Mouse (Mus musculus): ENCODE data around the gene Rgs17. TPM values are rescaled to one million over a fixed set of nuclear protein-coding genes. Genes with fewer than 3 reads are reported as not detected.
"Not testable (repeated sequence)": the region's sequence is repeated elsewhere in the genome, so short reads cannot be mapped to it uniquely, and the experiment has no call there.

The Rgs17 gene
- polyA plus RNA-seq (2015; fragmentation: Nextera tagmentation; extraction: Ambion mirVana): 0.80 and 0.87 TPM in 2 replicates

DNA sequence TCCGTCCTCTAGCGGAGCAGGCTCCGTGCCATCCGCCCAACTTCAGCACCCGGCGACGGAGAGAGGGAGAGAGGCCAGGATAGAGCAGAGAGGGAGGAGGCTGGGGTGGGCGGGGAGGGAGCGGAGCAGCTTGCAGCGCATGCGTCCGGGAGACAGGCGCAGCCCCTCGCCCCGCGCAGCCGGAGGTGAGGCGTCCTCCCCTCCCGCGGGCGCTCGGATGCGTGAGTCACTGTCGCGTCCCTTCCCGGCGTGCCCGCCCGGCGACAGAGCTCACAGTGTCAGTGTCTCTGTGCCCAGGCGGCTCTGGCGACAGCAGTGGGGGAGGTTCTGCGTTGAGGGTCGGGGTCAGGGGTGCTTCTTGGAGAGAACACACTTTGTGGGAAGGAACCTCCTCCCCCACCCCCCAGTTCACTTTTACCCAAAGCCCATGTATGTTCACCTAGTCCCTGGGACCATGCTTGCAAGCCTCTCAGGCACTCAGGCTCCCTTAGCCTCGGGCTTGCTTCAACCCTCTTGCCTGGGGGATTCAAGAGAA is at the start of gene Rgs17:
Rgs17 (minus strand) TSS at position 107 of the 535 bp plus-strand sequence.
- under 1% methylated on average over 27 of the region's 35 CpGs for WGBS
- Histone ChIP-seq H3K36me3 (ENCODE audit: control insufficient read depth, insufficient read depth, low read length) (no peaks in the 10 kb centered on the region), H3K27me3 (ENCODE audit: control insufficient read depth, insufficient read depth, low read depth, low read length) (peaks cover 14% of the 10 kb centered on the region; the same call in 1 of the 2 replicates), H3K27ac (ENCODE audit: low read length) (no peak within 1 kb of the TSS), H3K4me3 (ENCODE audit: low read length) (peak within 1 kb of the TSS; percentile 54), H3K4me1 (replicated peaks; ENCODE audit: control insufficient read depth, insufficient read depth, low read length) (no peaks in the 10 kb centered on the region), H3K4me2 (ENCODE audit: low read depth, low read length) (peak within 1 kb of the TSS; percentile 93), H3K9ac (ENCODE audit: low read length) (peak within 1 kb of the TSS; percentile 61), H3K9me3 (ENCODE audit: control insufficient read depth, low read length) (no peaks in the 10 kb centered on the region)
- ATAC-seq (ENCODE audit: low read depth): peak; percentile 93

DNA sequence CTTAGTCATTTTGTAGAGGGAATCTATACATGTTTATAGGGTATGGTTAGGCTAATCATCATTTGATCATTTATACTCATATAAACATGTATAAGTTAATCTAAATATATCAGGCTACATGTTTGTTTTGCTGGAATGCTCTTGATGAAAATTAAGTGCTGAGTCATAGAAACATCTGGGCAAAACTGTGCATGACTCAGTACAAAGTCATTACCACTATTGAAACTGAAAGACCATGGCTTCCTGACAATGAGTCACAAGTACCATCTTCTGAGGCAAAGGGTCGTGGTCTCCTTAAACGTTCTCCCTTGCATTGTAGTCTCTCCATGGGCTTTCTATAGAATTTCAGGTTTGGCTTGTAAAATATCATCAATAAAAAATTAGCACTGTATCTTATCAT is 45.5 kb upstream of the Rgs17 start:
- Histone ChIP-seq H3K9me3 (ENCODE audit: control insufficient read depth, low read length) (no peaks in the 10 kb centered on the region), H3K4me3 (ENCODE audit: low read length) (no peak overlapping the region), H3K9ac (ENCODE audit: low read length) (no peak overlapping the region), H3K27ac (ENCODE audit: low read length) (no peak overlapping the region), H3K4me1 (replicated peaks; ENCODE audit: control insufficient read depth, insufficient read depth, low read length) (no peaks in the 10 kb centered on the region), H3K27me3 (ENCODE audit: control insufficient read depth, insufficient read depth, low read depth, low read length) (no peaks in the 10 kb centered on the region), H3K4me2 (ENCODE audit: low read depth, low read length) (no peak overlapping the region), H3K36me3 (ENCODE audit: control insufficient read depth, insufficient read depth, low read length) (no peaks in the 10 kb centered on the region)
- no peak for ATAC-seq (ENCODE audit: low read depth)
- WGBS: 52% methylated on average over 2 of the region's 2 CpGs

DNA sequence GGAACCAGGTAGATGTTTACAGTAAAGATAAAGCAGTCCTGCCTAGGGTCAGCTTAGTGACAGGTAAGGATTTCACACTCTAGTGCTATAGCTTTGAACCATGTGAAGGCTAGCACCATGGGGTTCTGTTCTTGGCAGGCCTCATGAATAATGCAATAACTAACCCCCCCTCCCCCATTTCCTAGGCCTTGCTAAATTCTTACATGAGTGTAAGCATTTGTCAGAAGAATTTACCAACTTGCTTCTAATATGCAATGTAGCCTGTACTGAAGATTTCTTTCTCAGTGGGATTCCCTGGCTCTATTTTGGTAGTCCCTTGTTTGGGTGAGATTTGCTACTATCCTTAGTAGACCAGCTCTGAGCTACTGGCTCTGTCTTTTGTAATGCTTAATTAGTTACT is 31.6 kb upstream of the Rgs17 start:
- H3K36me3 ChIP-seq (ENCODE audit: control insufficient read depth, insufficient read depth, low read length); ATAC-seq (ENCODE audit: low read depth); H3K27me3 ChIP-seq (ENCODE audit: control insufficient read depth, insufficient read depth, low read depth, low read length); H3K9me3 ChIP-seq (ENCODE audit: control insufficient read depth, low read length); H3K4me1 ChIP-seq (replicated peaks; ENCODE audit: control insufficient read depth, insufficient read depth, low read length); H3K4me2 ChIP-seq (ENCODE audit: low read depth, low read length); H3K27ac ChIP-seq (ENCODE audit: low read length); H3K4me3 ChIP-seq (ENCODE audit: low read length); H3K9ac ChIP-seq (ENCODE audit: low read length): not testable (repeated sequence)

DNA sequence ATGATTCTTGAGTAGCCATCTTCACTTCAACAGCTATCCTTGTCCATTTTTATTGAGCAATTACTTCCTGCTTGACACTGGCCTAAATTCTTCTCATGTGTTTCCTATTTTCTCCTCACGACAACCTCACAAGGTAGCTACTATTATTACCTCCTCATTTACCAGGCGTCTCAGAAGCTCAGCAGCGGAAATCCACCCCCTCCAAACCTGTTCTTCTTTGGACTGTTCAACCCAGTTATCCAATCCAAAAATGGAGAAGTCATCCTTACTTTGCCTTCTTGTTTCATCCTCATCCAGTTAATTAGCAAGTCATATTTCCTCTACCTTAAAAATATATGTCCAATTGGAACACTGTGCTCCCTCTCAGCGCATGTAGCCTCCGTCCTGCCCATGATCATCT is 2.1 kb upstream of the Rgs17 start:
- H3K9ac ChIP-seq (ENCODE audit: low read length): no peak overlapping the region
- H3K27me3 ChIP-seq (ENCODE audit: control insufficient read depth, insufficient read depth, low read depth, low read length): peaks cover 14% of the 10 kb centered on the region; the same call in 1 of the 2 replicates
- no peaks in the 10 kb centered on the region for H3K9me3 ChIP-seq (ENCODE audit: control insufficient read depth, low read length)
- H3K4me1 ChIP-seq (replicated peaks; ENCODE audit: control insufficient read depth, insufficient read depth, low read length): no peaks in the 10 kb centered on the region
- no peak overlapping the region for H3K4me3 ChIP-seq (ENCODE audit: low read length)
- 81% methylated on average over 5 of the region's 5 CpGs for WGBS
- ATAC-seq (ENCODE audit: low read depth): no peak
- H3K36me3 ChIP-seq (ENCODE audit: control insufficient read depth, insufficient read depth, low read length): no peaks in the 10 kb centered on the region
- H3K27ac ChIP-seq (ENCODE audit: low read length): no peak overlapping the region
- no peak overlapping the region for H3K4me2 ChIP-seq (ENCODE audit: low read depth, low read length)

DNA sequence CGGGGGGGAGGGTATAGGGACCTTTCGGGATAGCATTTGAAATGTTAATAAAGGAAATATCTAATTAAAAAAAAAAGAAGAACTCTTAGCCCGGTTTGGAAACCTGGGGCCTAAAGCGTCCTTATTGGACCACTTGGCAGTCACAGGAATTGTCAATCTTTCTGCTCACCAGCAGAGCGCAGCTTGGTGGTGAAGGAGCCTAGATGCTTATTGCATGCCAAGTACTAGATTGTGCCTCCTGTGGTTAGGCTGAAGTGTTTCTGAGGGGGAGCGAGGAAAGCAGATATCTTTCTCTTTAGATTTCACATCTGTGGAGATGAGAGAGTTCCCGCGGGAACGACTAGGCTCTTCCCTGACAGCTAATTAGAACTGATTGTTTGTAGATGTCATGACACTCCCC is 896 bp upstream of the Rgs17 start:
- Histone ChIP-seq H3K27me3 (ENCODE audit: control insufficient read depth, insufficient read depth, low read depth, low read length) (peaks cover 14% of the 10 kb centered on the region; the same call in 1 of the 2 replicates), H3K4me1 (replicated peaks; ENCODE audit: control insufficient read depth, insufficient read depth, low read length) (no peaks in the 10 kb centered on the region), H3K9me3 (ENCODE audit: control insufficient read depth, low read length) (no peaks in the 10 kb centered on the region), H3K4me3 (ENCODE audit: low read length) (no peak overlapping the region), H3K4me2 (ENCODE audit: low read depth, low read length) (no peak overlapping the region), H3K9ac (ENCODE audit: low read length) (no peak overlapping the region), H3K36me3 (ENCODE audit: control insufficient read depth, insufficient read depth, low read length) (no peaks in the 10 kb centered on the region), H3K27ac (ENCODE audit: low read length) (no peak overlapping the region)
- 10% methylated on average over 9 of the region's 9 CpGs for WGBS
- no peak for ATAC-seq (ENCODE audit: low read depth)

DNA sequence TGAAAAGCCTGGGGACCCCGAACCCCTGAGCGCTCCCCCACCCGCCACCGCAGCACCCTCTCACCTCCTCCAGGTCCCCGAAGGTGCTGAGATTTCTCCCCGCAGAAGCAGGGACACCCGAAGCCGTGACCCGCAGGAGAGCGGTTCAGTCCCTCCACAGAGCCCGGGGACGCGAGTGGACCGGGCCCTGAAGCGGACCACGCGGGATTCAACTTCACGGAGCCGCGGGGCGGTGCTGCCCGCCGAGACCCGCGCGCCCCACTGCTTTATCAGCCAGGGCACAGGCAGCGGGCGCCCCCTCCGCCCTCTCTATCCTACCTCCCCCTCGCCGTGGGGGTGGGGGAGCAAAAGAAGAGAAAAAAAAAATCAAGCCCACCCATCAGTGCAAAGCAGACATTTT is 429 bp downstream of the Rgs17 start:
- Histone ChIP-seq H3K4me1 (replicated peaks; ENCODE audit: control insufficient read depth, insufficient read depth, low read length) (no peaks in the 10 kb centered on the region), H3K9me3 (ENCODE audit: control insufficient read depth, low read length) (no peaks in the 10 kb centered on the region), H3K9ac (ENCODE audit: low read length) (peak overlapping the region; percentile 61), H3K36me3 (ENCODE audit: control insufficient read depth, insufficient read depth, low read length) (no peaks in the 10 kb centered on the region), H3K4me2 (ENCODE audit: low read depth, low read length) (peak overlapping the region; percentile 93), H3K27me3 (ENCODE audit: control insufficient read depth, insufficient read depth, low read depth, low read length) (peaks cover 14% of the 10 kb centered on the region; the same call in 1 of the 2 replicates), H3K27ac (ENCODE audit: low read length) (no peak overlapping the region), H3K4me3 (ENCODE audit: low read length) (peak overlapping the region; percentile 54)
- no peak for ATAC-seq (ENCODE audit: low read depth)
- WGBS: under 1% methylated on average over 31 of the region's 31 CpGs

DNA sequence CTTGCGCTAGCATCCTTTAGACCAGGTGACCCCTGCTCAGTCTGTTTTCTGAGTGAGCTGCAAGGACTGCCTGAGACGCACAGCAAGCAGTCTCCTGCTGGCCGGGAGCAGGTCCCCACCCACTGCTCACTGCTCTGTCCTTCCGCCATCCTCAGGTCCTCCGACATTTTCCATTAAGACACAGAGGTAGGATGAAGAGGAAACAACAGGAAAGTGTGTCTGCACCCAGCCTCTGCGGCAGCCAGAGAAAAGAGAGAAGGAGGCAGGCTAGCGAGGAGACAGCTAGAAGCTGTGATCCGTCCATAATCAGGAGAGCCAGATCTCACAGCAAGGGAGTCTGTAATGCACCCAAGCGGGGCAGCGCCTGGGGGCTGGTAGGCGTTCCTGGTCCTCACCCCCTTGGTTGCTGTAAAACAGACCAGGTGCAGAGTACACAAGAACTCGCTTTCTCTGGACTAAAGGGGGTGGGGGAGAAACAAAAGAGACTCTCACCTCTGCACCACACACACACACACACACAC is 1.1 kb downstream of the Rgs17 start:
- Histone ChIP-seq H3K4me1 (replicated peaks; ENCODE audit: control insufficient read depth, insufficient read depth, low read length) (no peaks in the 10 kb centered on the region), H3K36me3 (ENCODE audit: control insufficient read depth, insufficient read depth, low read length) (no peaks in the 10 kb centered on the region), H3K4me2 (ENCODE audit: low read depth, low read length) (peak overlapping the region; percentile 93), H3K27ac (ENCODE audit: low read length) (no peak overlapping the region), H3K27me3 (ENCODE audit: control insufficient read depth, insufficient read depth, low read depth, low read length) (peaks cover 14% of the 10 kb centered on the region; the same call in 1 of the 2 replicates), H3K9ac (ENCODE audit: low read length) (no peak overlapping the region), H3K9me3 (ENCODE audit: control insufficient read depth, low read length) (no peaks in the 10 kb centered on the region), H3K4me3 (ENCODE audit: low read length) (peak overlapping the region; percentile 54)
- no peak for ATAC-seq (ENCODE audit: low read depth)
- 0% methylated on average over 12 of the region's 12 CpGs for WGBS

DNA sequence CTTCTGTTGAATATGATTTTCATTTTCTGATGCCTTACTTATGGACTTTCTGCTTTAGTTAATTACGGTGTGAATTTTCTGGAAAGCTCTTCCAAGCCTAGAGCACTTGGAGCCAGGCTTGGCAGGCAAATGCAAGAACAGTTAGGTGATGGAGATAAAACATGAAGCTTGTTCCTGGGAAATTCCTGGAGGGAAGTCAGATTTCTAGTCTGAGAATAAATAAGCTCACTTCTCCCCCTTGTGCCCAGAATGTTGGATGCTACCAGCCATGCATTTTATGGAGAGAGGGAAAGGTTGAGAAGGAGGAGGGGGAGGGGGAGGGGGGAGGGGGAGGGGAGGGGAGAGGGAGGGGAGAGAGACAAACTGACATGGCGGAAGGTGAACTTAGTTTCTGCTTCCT is 17.8 kb downstream of the Rgs17 start:
- no peak overlapping the region for H3K4me2 ChIP-seq (ENCODE audit: low read depth, low read length)
- no peak overlapping the region for H3K9ac ChIP-seq (ENCODE audit: low read length)
- H3K4me3 ChIP-seq (ENCODE audit: low read length): no peak overlapping the region
- no peaks in the 10 kb centered on the region for H3K4me1 ChIP-seq (replicated peaks; ENCODE audit: control insufficient read depth, insufficient read depth, low read length)
- H3K9me3 ChIP-seq (ENCODE audit: control insufficient read depth, low read length): no peaks in the 10 kb centered on the region
- H3K36me3 ChIP-seq (ENCODE audit: control insufficient read depth, insufficient read depth, low read length): no peaks in the 10 kb centered on the region
- H3K27me3 ChIP-seq (ENCODE audit: control insufficient read depth, insufficient read depth, low read depth, low read length): no peaks in the 10 kb centered on the region
- no peak for ATAC-seq (ENCODE audit: low read depth)
- no peak overlapping the region for H3K27ac ChIP-seq (ENCODE audit: low read length)
- WGBS: 80% methylated on average over 2 of the region's 2 CpGs

DNA sequence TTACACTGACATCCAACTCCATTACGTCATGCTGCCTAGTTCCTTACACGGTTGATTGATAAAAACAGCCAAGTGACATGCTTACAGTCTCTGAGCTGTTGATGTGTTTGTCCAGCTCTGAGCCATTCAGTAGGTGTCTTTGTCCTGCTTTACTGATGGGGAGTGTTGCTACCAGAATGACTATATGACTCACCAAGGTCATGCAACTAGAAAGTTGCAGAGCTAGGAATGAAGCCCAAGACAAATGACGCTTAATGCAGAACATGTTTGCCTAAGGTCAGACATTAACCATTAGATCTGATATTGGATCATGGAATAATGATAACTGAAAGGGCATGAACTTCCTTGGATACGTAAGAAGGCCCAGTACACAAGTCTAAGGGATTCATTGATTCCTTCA is 20.4 kb downstream of the Rgs17 start:
- no peaks in the 10 kb centered on the region for H3K36me3 ChIP-seq (ENCODE audit: control insufficient read depth, insufficient read depth, low read length)
- no peak overlapping the region for H3K4me3 ChIP-seq (ENCODE audit: low read length)
- no peaks in the 10 kb centered on the region for H3K4me1 ChIP-seq (replicated peaks; ENCODE audit: control insufficient read depth, insufficient read depth, low read length)
- no peak for ATAC-seq (ENCODE audit: low read depth)
- H3K4me2 ChIP-seq (ENCODE audit: low read depth, low read length): no peak overlapping the region
- no peak overlapping the region for H3K27ac ChIP-seq (ENCODE audit: low read length)
- no peak overlapping the region for H3K9ac ChIP-seq (ENCODE audit: low read length)
- 53% methylated on average over 4 of the region's 4 CpGs for WGBS
- H3K27me3 ChIP-seq (ENCODE audit: control insufficient read depth, insufficient read depth, low read depth, low read length): no peaks in the 10 kb centered on the region
- H3K9me3 ChIP-seq (ENCODE audit: control insufficient read depth, low read length): no peaks in the 10 kb centered on the region

DNA sequence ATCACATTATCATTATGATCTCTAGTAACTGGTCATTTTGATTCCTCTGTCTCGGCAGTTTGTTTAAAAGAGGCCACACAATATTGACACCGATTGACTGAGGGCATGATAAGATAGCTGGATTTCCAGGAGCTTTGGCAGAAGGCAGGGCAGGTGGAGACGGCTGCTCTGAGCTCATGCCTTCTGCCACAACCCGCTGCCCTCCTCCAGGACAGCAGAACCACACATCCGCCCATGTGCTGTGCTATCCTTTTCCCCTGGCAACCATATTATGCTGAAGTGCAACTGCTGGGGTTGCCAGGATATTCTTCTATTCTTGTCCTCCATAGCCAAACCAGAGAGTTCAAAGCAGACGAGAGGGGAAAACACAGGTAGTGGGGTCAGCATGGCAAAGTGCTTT is 21.5 kb downstream of the Rgs17 start:
- no peak overlapping the region for H3K9ac ChIP-seq (ENCODE audit: low read length)
- H3K4me2 ChIP-seq (ENCODE audit: low read depth, low read length): no peak overlapping the region
- H3K4me1 ChIP-seq (replicated peaks; ENCODE audit: control insufficient read depth, insufficient read depth, low read length): no peaks in the 10 kb centered on the region
- no peaks in the 10 kb centered on the region for H3K36me3 ChIP-seq (ENCODE audit: control insufficient read depth, insufficient read depth, low read length)
- no peak overlapping the region for H3K4me3 ChIP-seq (ENCODE audit: low read length)
- H3K27ac ChIP-seq (ENCODE audit: low read length): no peak overlapping the region
- WGBS: 33% methylated on average over 6 of the region's 6 CpGs
- H3K27me3 ChIP-seq (ENCODE audit: control insufficient read depth, insufficient read depth, low read depth, low read length): no peaks in the 10 kb centered on the region
- ATAC-seq (ENCODE audit: low read depth): no peak
- H3K9me3 ChIP-seq (ENCODE audit: control insufficient read depth, low read length): no peaks in the 10 kb centered on the region

Data from lung, embryonic 16.5 days (tissue).